Mouse (Mus musculus) midbrain, embryonic 16.5 days (tissue): ENCODE measurements at regions not wholly inside any gene's neighbourhood (a gene's known extent, or its start where the extent isn't known, plus 50 kb on each side); places are given as distances from the start of the nearest gene placed in this dataset.

Experiments
- ATAC-seq: fragments of 200-750 bp; cut with Nextera tagmentation; 2 replicates; pipeline ENCODE4 v1.8.0; 2017; ENCODE audit warnings: moderate TSS enrichment
- H3K27ac ChIP-seq: fragments of 300-500 bp; sonication (generic); 2 replicates; pipeline ENCODE4 v1.5.1; 2014; ENCODE audit warnings: mild to moderate bottlenecking, low read length, mixed read lengths
- H3K27me3 ChIP-seq: fragments of 300-500 bp; sonication (generic); 2 replicates; pipeline ENCODE4 v1.6.1; 2014; ENCODE audit warnings: low read depth, low read length, mixed read lengths; ENCODE audit not compliant: control insufficient read depth, insufficient read depth
- H3K36me3 ChIP-seq: fragments of 300-500 bp; sonication (generic); 2 replicates; pipeline ENCODE4 v1.6.1; 2014; ENCODE audit warnings: mild to moderate bottlenecking, low read length, moderate library complexity, mixed read lengths; ENCODE audit not compliant: control insufficient read depth, insufficient read depth
- H3K4me1 ChIP-seq: fragments of 300-500 bp; sonication (generic); 2 replicates; pipeline ENCODE4 v1.6.1; 2014; ENCODE audit warnings: mild to moderate bottlenecking, low read length, mixed read lengths; ENCODE audit not compliant: control insufficient read depth, insufficient read depth
- H3K4me2 ChIP-seq: fragments of 300-500 bp; sonication (generic); 2 replicates; pipeline ENCODE4 v1.6.1; 2014; ENCODE audit warnings: mild to moderate bottlenecking, low read length, mixed read lengths
- H3K4me3 ChIP-seq: fragments of 300-500 bp; sonication (generic); 2 replicates; pipeline ENCODE4 v1.5.1; 2014; ENCODE audit warnings: low read depth, mild to moderate bottlenecking, low read length, moderate library complexity, mixed read lengths
- H3K9ac ChIP-seq: fragments of 300-500 bp; sonication (generic); 2 replicates; pipeline ENCODE4 v1.6.1; 2014; ENCODE audit warnings: low read depth, low read length, mixed read lengths
- H3K9me3 ChIP-seq: fragments of 300-500 bp; sonication (generic); replicated peaks from 2 replicates; pipeline ENCODE4 v1.6.1; 2014; ENCODE audit warnings: mild to moderate bottlenecking, low read length, mixed read lengths; ENCODE audit not compliant: control insufficient read depth, poor library complexity, severe bottlenecking
- WGBS: fragments of 180-500 bp; shearing (Covaris S2); extraction: QIAGEN DNeasy Blood & Tissue Kit; methylation state at CpG from one replicate; pipeline ENCODE4 v1.1.7; 2014; 5-methylcytosine and 5-hydroxymethylcytosine counted together

- Histone ChIP-seq H3K9ac (no peak overlapping the region), H3K27me3 (no peaks in the 10 kb centered on the region), H3K4me2 (no peak overlapping the region), H3K9me3 (no peaks in the 10 kb centered on the region), H3K27ac (no peak overlapping the region), H3K4me3 (no peak overlapping the region), H3K4me1 (no peaks in the 10 kb centered on the region), H3K36me3 (no peaks in the 10 kb centered on the region)
- ATAC-seq, result no peak
- 48% methylated on average over 1 of the region's 1 CpGs for WGBS
Measured at GRCm38 (mm10) chr5:10749546-10749945, 198.1 kb upstream of the Gm8871 start.

- H3K27ac ChIP-seq, result no peak overlapping the region
- no peaks in the 10 kb centered on the region for H3K9me3 ChIP-seq
- H3K36me3 ChIP-seq, result no peaks in the 10 kb centered on the region
- ATAC-seq, result no peak
- H3K9ac ChIP-seq, result no peak overlapping the region
- H3K4me1 ChIP-seq, result no peaks in the 10 kb centered on the region
- H3K27me3 ChIP-seq, result no peaks in the 10 kb centered on the region
- H3K4me2 ChIP-seq, result no peak overlapping the region
- no peak overlapping the region for H3K4me3 ChIP-seq
- 100% methylated on average over 1 of the region's 1 CpGs for WGBS
Measured at GRCm38 (mm10) chr5:10767469-10767868, 180.1 kb upstream of the Gm8871 start.
